Mouse (Mus musculus) lung, adult 2 months (tissue): ENCODE results near the gene Il17rd.

Experiments used
- CTCF ChIP-seq: fragments of 200-500 bp; IDR thresholded peaks from 2 replicates; pipeline ENCODE4 v1.5.1; 2011; ENCODE audit warnings: mild to moderate bottlenecking, low read length, control low read depth; ENCODE audit not compliant: insufficient read depth
- POLR2A ChIP-seq: fragments of 200-500 bp; IDR thresholded peaks from 2 replicates; pipeline ENCODE4 v1.6.1; 2011; ENCODE audit warnings: low read depth, mild to moderate bottlenecking, control low read depth, low read length, borderline replicate concordance; ENCODE audit errors: extremely low read depth

- TF ChIP-seq CTCF, result no peak
- no peak for TF ChIP-seq POLR2A
Observed at GRCm38 (mm10) chr14:27155088-27155487, 116.3 kb downstream of the Il17rd start.
